Mouse (Mus musculus) hindbrain, postnatal 0 days (tissue): ENCODE results near the gene Prtn3. TPM values are rescaled to one million over a fixed set of nuclear protein-coding genes. Genes with fewer than 3 reads are reported as not detected.
A peak's percentile ranks its signal among the peaks of the same experiment; 100 is the strongest.

Experiments
- ATAC-seq: fragments of 200-750 bp; cut with Nextera tagmentation; 2 replicates; pipeline ENCODE4 v1.8.0; 2017; ENCODE audit warnings: mild to moderate bottlenecking, moderate TSS enrichment, moderate library complexity
- DNase-seq: peaks from one replicate; pipeline ENCODE4 v3.0.0-alpha.2; 2015; ENCODE audit warnings: low spot score
- H3K27ac ChIP-seq: fragments of 300-500 bp; sonication (generic); 2 replicates; pipeline ENCODE4 v1.5.1; 2014; ENCODE audit warnings: mild to moderate bottlenecking
- H3K27me3 ChIP-seq: fragments of 300-500 bp; sonication (generic); 2 replicates; pipeline ENCODE4 v1.6.1; 2014; ENCODE audit warnings: low read length, mixed read lengths; ENCODE audit not compliant: insufficient read depth
- H3K36me3 ChIP-seq: fragments of 300-500 bp; sonication (generic); 2 replicates; pipeline ENCODE4 v1.6.1; 2014; ENCODE audit warnings: low read length, mixed read lengths; ENCODE audit not compliant: insufficient read depth
- H3K4me1 ChIP-seq: fragments of 300-500 bp; sonication (generic); 2 replicates; pipeline ENCODE4 v1.6.1; 2014; ENCODE audit warnings: antibody characterized with exemption, low read length, mixed read lengths; ENCODE audit not compliant: insufficient read depth
- H3K4me2 ChIP-seq: fragments of 300-500 bp; sonication (generic); 2 replicates; pipeline ENCODE4 v1.6.1; 2014; ENCODE audit warnings: low read depth, mild to moderate bottlenecking, low read length, moderate library complexity, mixed read lengths
- H3K4me3 ChIP-seq: fragments of 300-500 bp; sonication (generic); 2 replicates; pipeline ENCODE4 v1.5.1; 2014; ENCODE audit warnings: low read length
- H3K9ac ChIP-seq: fragments of 300-500 bp; sonication (generic); replicated peaks from 2 replicates; pipeline ENCODE4 v1.6.1; 2014; ENCODE audit warnings: mild to moderate bottlenecking, low read length, moderate library complexity, mixed read lengths
- H3K9me3 ChIP-seq: fragments of 300-500 bp; sonication (generic); 2 replicates; pipeline ENCODE4 v1.6.1; 2016; ENCODE audit warnings: low read length, mixed read lengths
- CTCF ChIP-seq: IDR thresholded peaks from 2 replicates; pipeline ENCODE4 v1.5.1; 2016; ENCODE audit warnings: antibody characterized with exemption, control low read depth, low read depth
- WGBS: fragments of 180-500 bp; shearing (Covaris S2); extraction: QIAGEN DNeasy Blood & Tissue Kit; methylation state at CpG from one replicate; pipeline ENCODE4 v1.1.7; 2014; 5-methylcytosine and 5-hydroxymethylcytosine counted together
- polyA plus RNA-seq: library from polyadenylated mRNA; unstranded; fragments of >200 nt; fragmentation: Nextera tagmentation; extraction: Ambion mirVana; gene quantifications from 2 replicates; pipeline ENCODE4 v1.2.1, GENCODE M21; 2015
- total RNA-seq: library from RNA; depleted of rRNA; stranded (reverse); fragments of >200 nt; gene quantifications from 2 replicates; pipeline ENCODE4 v1.2.3, GENCODE M21; 2014

Gene Prtn3
- total and polyA plus RNA-seq, 2 experiments from 2014 or later, result 9.4 to 11.8 TPM

GRCm38 (mm10) chr10:79924998-79925784 lies 50.9 kb downstream of the Prtn3 start:
- Histone ChIP-seq H3K27ac (no peak overlapping the region), H3K4me1 (peaks cover 13% of the 10 kb centered on the region; the same call in 1 of the 2 replicates), H3K4me2 (peak overlapping the region; percentile 96), H3K4me3 (no peak overlapping the region), H3K9me3 (no peaks in the 10 kb centered on the region), H3K36me3 (no peaks in the 10 kb centered on the region), H3K9ac (no peak overlapping the region), H3K27me3 (peaks cover 30% of the 10 kb centered on the region)
- peak; percentile 94 for DNase-seq
- ATAC-seq, result peak; percentile 3; the same call in 1 of the 2 replicates
- peak; percentile 100 for TF ChIP-seq CTCF
- WGBS, result 10% methylated on average over 29 of the region's 29 CpGs

GRCm38 (mm10) chr10:79925785-79926490 lies 51.7 kb downstream of the Prtn3 start:
- DNase-seq, result no peak
- no peak for TF ChIP-seq CTCF
- ATAC-seq, result no peak
- Histone ChIP-seq H3K4me1 (0 out of 2 replicates have a peak, but pooled peaks cover 9% of the 10 kb centered on the region), H3K27ac (peak overlapping the region; percentile 88; the same call in 1 of the 2 replicates), H3K4me3 (peak overlapping the region; percentile 86), H3K9ac (peak overlapping the region; percentile 76), H3K27me3 (peaks cover 23% of the 10 kb centered on the region), H3K9me3 (no peaks in the 10 kb centered on the region), H3K4me2 (peak overlapping the region; percentile 96), H3K36me3 (no peaks in the 10 kb centered on the region)
- WGBS, result 10% methylated on average over 15 of the region's 15 CpGs

- TF ChIP-seq CTCF, result no peak; the same call in 1 of the 2 replicates
- under 1% methylated on average over 63 of the region's 63 CpGs for WGBS
- peak within 1 kb of the TSS; percentile 96 for H3K4me2 ChIP-seq
- peak; percentile 95 for DNase-seq
- peak within 1 kb of the TSS; percentile 76 for H3K9ac ChIP-seq
- H3K4me3 ChIP-seq, result peak within 1 kb of the TSS; percentile 86
- ATAC-seq, result peak; percentile 80
- 0 out of 2 replicates have a peak, but pooled peaks cover 4% of the 10 kb centered on the region for H3K4me1 ChIP-seq
- H3K27me3 ChIP-seq, result peaks cover 17% of the 10 kb centered on the region
- H3K27ac ChIP-seq, result peak within 1 kb of the TSS; percentile 88
- no peaks in the 10 kb centered on the region for H3K9me3 ChIP-seq
- H3K36me3 ChIP-seq, result no peaks in the 10 kb centered on the region
Observed at GRCm38 (mm10) chr10:79926491-79927323, 52.4 kb downstream of the Prtn3 start, which contains the start of gene Arid3a. Gene Arid3a (plus strand): TSS chr10:79927043.

GRCm38 (mm10) chr10:79927324-79928029 lies 53.2 kb downstream of the Prtn3 start:
- Histone ChIP-seq H3K27me3 (peaks cover 9% of the 10 kb centered on the region), H3K36me3 (no peaks in the 10 kb centered on the region), H3K9me3 (no peaks in the 10 kb centered on the region), H3K9ac (peak overlapping the region; percentile 76), H3K27ac (peak overlapping the region; percentile 88), H3K4me3 (peak overlapping the region; percentile 86), H3K4me2 (peak overlapping the region; percentile 96), H3K4me1 (0 out of 2 replicates have a peak, but pooled peaks cover 3% of the 10 kb centered on the region)
- DNase-seq (peak; percentile 60), ATAC-seq (peak; percentile 31)
- under 1% methylated on average over 54 of the region's 54 CpGs for WGBS
- TF ChIP-seq CTCF, result peak; percentile 48

- 3% methylated on average over 23 of the region's 29 CpGs for WGBS
- no peak for TF ChIP-seq CTCF
- peaks cover 2% of the 10 kb centered on the region; the same call in 1 of the 2 replicates for H3K27me3 ChIP-seq
- peak overlapping the region; percentile 96 for H3K4me2 ChIP-seq
- DNase-seq (peak; percentile 46), ATAC-seq (no peak)
- peak overlapping the region; percentile 86 for H3K4me3 ChIP-seq
- peak overlapping the region; percentile 76 for H3K9ac ChIP-seq
- H3K4me1 ChIP-seq, result 0 out of 2 replicates have a peak, but pooled peaks cover 9% of the 10 kb centered on the region
- H3K9me3 ChIP-seq, result no peaks in the 10 kb centered on the region
- H3K27ac ChIP-seq, result peak overlapping the region; percentile 88
- no peaks in the 10 kb centered on the region for H3K36me3 ChIP-seq
Observed at GRCm38 (mm10) chr10:79928030-79928694, 53.9 kb downstream of the Prtn3 start.
